Mouse (Mus musculus) neutrophil, adult 5-6 weeks (primary cell): ENCODE results near the gene Zfhx3. TPM values are rescaled to one million over a fixed set of nuclear protein-coding genes. Genes with fewer than 3 reads are reported as not detected.

ENCODE experiments used
- ATAC-seq: fragments of 151-379, 151-347 bp; 2 replicates; pipeline ENCODE4 v1.8.0; 2017; ENCODE audit warnings: mild to moderate bottlenecking, moderate TSS enrichment; ENCODE audit not compliant: insufficient number of reproducible peaks, poor library complexity, low FRiP score, severe bottlenecking; ENCODE audit errors: extremely low read depth
- total RNA-seq: library from RNA; stranded (forward); fragments of 200-1000 nt; gene quantifications from 2 replicates; pipeline ENCODE4 v1.2.3, GENCODE M21; 2017

Zfhx3 gene
- total RNA-seq, 1 experiment from 2014 or later, result 1.7 TPM

- no peak for ATAC-seq
Observed at GRCm38 (mm10) chr8:108984904-108985303, 1042.5 kb downstream of the Zfhx3 start.

- no peak for ATAC-seq
Observed at GRCm38 (mm10) chr8:108989841-108990240, 1047.4 kb downstream of the Zfhx3 start.

- ATAC-seq, result no peak
Observed at GRCm38 (mm10) chr8:108990537-108990936, 1048.1 kb downstream of the Zfhx3 start.

GRCm38 (mm10) chr8:108991395-108991794, 1049.0 kb downstream of the Zfhx3 start:
- no peak for ATAC-seq

GRCm38 (mm10) chr8:108993718-108994117, 1051.3 kb downstream of the Zfhx3 start:
- no peak for ATAC-seq

- ATAC-seq, result no peak
Observed at GRCm38 (mm10) chr8:108994187-108994586, 1051.7 kb downstream of the Zfhx3 start.

- ATAC-seq, result no peak
Observed at GRCm38 (mm10) chr8:108994880-108995279, 1052.4 kb downstream of the Zfhx3 start.

GRCm38 (mm10) chr8:108997334-108997733, 1054.9 kb downstream of the Zfhx3 start:
- ATAC-seq, result no peak

- ATAC-seq, result no peak
Observed at GRCm38 (mm10) chr8:108999297-109000249, 1057.1 kb downstream of the Zfhx3 start.

GRCm38 (mm10) chr8:109001031-109001430, 1058.6 kb downstream of the Zfhx3 start:
- no peak for ATAC-seq

GRCm38 (mm10) chr8:109001923-109002322, 1059.5 kb downstream of the Zfhx3 start:
- ATAC-seq, result no peak

GRCm38 (mm10) chr8:109006986-109007385, 1064.5 kb downstream of the Zfhx3 start:
- no peak for ATAC-seq
